Mouse (Mus musculus): Measurements from ENCODE around the gene 6030468B19Rik.

Gene 6030468B19Rik

GRCm38 (mm10) chr11:117801650-117802049 lies 4.2 kb downstream of the 6030468B19Rik start:
- no peak for DNase-seq (ENCODE audit: low spot score in 2 of 2)

- DNase-seq (ENCODE audit: low spot score in 2 of 2): no peak
These were observed 5.8 kb downstream of the 6030468B19Rik start for GRCm38 (mm10) chr11:117803166-117803688.

- no peak for DNase-seq (ENCODE audit: low spot score in 2 of 2)
These were observed 9.3 kb downstream of the 6030468B19Rik start for GRCm38 (mm10) chr11:117806781-117807180.

- DNase-seq (ENCODE audit: low spot score in 2 of 2): peak; percentile 50 to 74
These were observed 12.2 kb downstream of the 6030468B19Rik start, which contains the start of the genes Gm20708 and Syngr2 for GRCm38 (mm10) chr11:117809407-117810311. TSS of gene Gm20708 (plus strand) at chr11:117809668. TSS of gene Syngr2 (plus strand) at chr11:117809668.

- peak; percentile 79 to 82 for DNase-seq (ENCODE audit: low spot score in 2 of 2)
These were observed 13.1 kb downstream of the 6030468B19Rik start for GRCm38 (mm10) chr11:117810401-117811046.

GRCm38 (mm10) chr11:117813867-117814266 lies 16.4 kb downstream of the 6030468B19Rik start:
- DNase-seq (ENCODE audit: low spot score in 2 of 2): no peak

- DNase-seq (ENCODE audit: low spot score in 2 of 2): no peak
These were observed 17.4 kb downstream of the 6030468B19Rik start for GRCm38 (mm10) chr11:117814704-117815366.

GRCm38 (mm10) chr11:117815850-117816249 lies 18.4 kb downstream of the 6030468B19Rik start:
- peak in 1 of 2 experiments; percentile 22 for DNase-seq (ENCODE audit: low spot score in 2 of 2)

- no peak for DNase-seq (ENCODE audit: low spot score in 2 of 2)
These were observed 19.0 kb downstream of the 6030468B19Rik start for GRCm38 (mm10) chr11:117816389-117816996.

GRCm38 (mm10) chr11:117819095-117819494 lies 21.6 kb downstream of the 6030468B19Rik start:
- DNase-seq (ENCODE audit: low spot score in 2 of 2): no peak

GRCm38 (mm10) chr11:117820173-117820572 lies 22.7 kb downstream of the 6030468B19Rik start:
- no peak for DNase-seq (ENCODE audit: low spot score in 2 of 2)

- DNase-seq (ENCODE audit: low spot score in 2 of 2): no peak
These were observed 24.4 kb downstream of the 6030468B19Rik start for GRCm38 (mm10) chr11:117821868-117822267.

- no peak for DNase-seq (ENCODE audit: low spot score in 2 of 2)
These were observed 25.3 kb downstream of the 6030468B19Rik start for GRCm38 (mm10) chr11:117822728-117823241.

GRCm38 (mm10) chr11:117823411-117823810 lies 26.0 kb downstream of the 6030468B19Rik start:
- no peak for DNase-seq (ENCODE audit: low spot score in 2 of 2)

- peak; percentile 84 to 88 for DNase-seq (ENCODE audit: low spot score in 2 of 2)
These were observed 26.9 kb downstream of the 6030468B19Rik start for GRCm38 (mm10) chr11:117824060-117824969.

GRCm38 (mm10) chr11:117825333-117826101 lies 28.1 kb downstream of the 6030468B19Rik start, which contains the start of the genes Afmid and Tk1:
TSS of gene Afmid (plus strand) at chr11:117825924.
TSS of gene Tk1 (minus strand) at chr11:117826092.
- DNase-seq (ENCODE audit: low spot score in 2 of 2): peak; percentile 79 to 80

- DNase-seq (ENCODE audit: low spot score in 2 of 2): no peak
These were observed 28.7 kb downstream of the 6030468B19Rik start for GRCm38 (mm10) chr11:117826164-117826563.

GRCm38 (mm10) chr11:117826916-117827315 lies 29.5 kb downstream of the 6030468B19Rik start:
- no peak for DNase-seq (ENCODE audit: low spot score in 2 of 2)

- DNase-seq (ENCODE audit: low spot score in 2 of 2): no peak
These were observed 29.9 kb downstream of the 6030468B19Rik start for GRCm38 (mm10) chr11:117827386-117827785.

Measured in right cerebral cortex, postnatal 10 days (tissue).